ENCODE assay signal across 11 mouse cellular contexts in genomic region chr3:87949266-87949954, GRCm38 (mm10). TPM values are rescaled to one million over a fixed set of nuclear protein-coding genes. Genes with fewer than 3 reads are reported as not detected.
DNase-seq lines count a peak whose midpoint lies in the region; ATAC-seq lines count a peak whose summit lies in the region.
"Had no signal": no experiment of that assay in that cellular context is flagged by ENCODE, and none has a peak within 500 bp of the region (broad histone marks: within the 10 kb centered on the region; RNA-seq: fewer than 3 reads in every experiment).

No protein-coding gene starts in this region.

- 8% methylated on average over 16 of the region's 16 CpGs for WGBS in heart, embryonic 10.5 days
- WGBS in hindbrain, embryonic 13.5 days, result 7% methylated on average over 16 of the region's 16 CpGs
- 17% methylated on average over 16 of the region's 16 CpGs for WGBS in midbrain, embryonic 16.5 days

- 0 out of 2 replicates have a peak, but pooled peaks cover 4% of the 10 kb centered on the region for H3K36me3 ChIP-seq in heart, embryonic 10.5 days
- no peaks in the 10 kb centered on the region for H3K36me3 ChIP-seq in hindbrain, embryonic 13.5 days
- no peaks in the 10 kb centered on the region for H3K36me3 ChIP-seq in midbrain, embryonic 16.5 days (ENCODE audit: control insufficient read depth, insufficient read depth, low read length)

- no peaks in the 10 kb centered on the region for H3K9me3 ChIP-seq in heart, embryonic 10.5 days
- no peaks in the 10 kb centered on the region for H3K9me3 ChIP-seq in hindbrain, embryonic 13.5 days
- H3K9me3 ChIP-seq in midbrain, embryonic 16.5 days (replicated peaks; ENCODE audit: control insufficient read depth, low read length, poor library complexity, severe bottlenecking), result no peaks in the 10 kb centered on the region

- intact Hi-C loops in gastrocnemius, postnatal 14 days (cut with DNase I; ENCODE audit: low total_unique reads), result loop anchor here (10.0 kb wide), 1 partner anchor 105 kb away; the partner anchor contains the start of gene Naxe

- peak overlapping the region; percentile 59 for H3K4me2 ChIP-seq in hindbrain, embryonic 13.5 days
- H3K4me2 ChIP-seq in midbrain, embryonic 16.5 days (ENCODE audit: low read length), result peak overlapping the region; percentile 61; the same call in 1 of the 2 replicates

- H3K27me3 ChIP-seq in heart, embryonic 10.5 days (ENCODE audit: insufficient read depth, poor library complexity, severe bottlenecking), result peaks cover 75% of the 10 kb centered on the region
- H3K27me3 ChIP-seq in hindbrain, embryonic 13.5 days, result no peaks in the 10 kb centered on the region
- H3K27me3 ChIP-seq in midbrain, embryonic 16.5 days (ENCODE audit: control insufficient read depth, insufficient read depth, low read depth, low read length), result no peaks in the 10 kb centered on the region; the same call in 1 of the 2 replicates

- H3K9ac ChIP-seq in hindbrain, embryonic 13.5 days, result peak overlapping the region; percentile 68
- no peak overlapping the region for H3K9ac ChIP-seq in midbrain, embryonic 16.5 days (ENCODE audit: low read depth, low read length)

- peak overlapping the region; percentile 79 for H3K27ac ChIP-seq in heart, embryonic 10.5 days
- H3K27ac ChIP-seq in hindbrain, embryonic 13.5 days, result peak overlapping the region; percentile 71
- H3K27ac ChIP-seq in midbrain, embryonic 16.5 days (ENCODE audit: low read length), result no peak overlapping the region

- peaks cover 83% of the 10 kb centered on the region for H3K4me1 ChIP-seq in heart, embryonic 10.5 days
- H3K4me1 ChIP-seq in hindbrain, embryonic 13.5 days (replicated peaks), result peaks cover 84% of the 10 kb centered on the region
- peaks cover 31% of the 10 kb centered on the region for H3K4me1 ChIP-seq in midbrain, embryonic 16.5 days (ENCODE audit: control insufficient read depth, insufficient read depth, low read length)

- H3K4me3 ChIP-seq in heart, embryonic 10.5 days, result peak overlapping the region; percentile 62
- H3K4me3 ChIP-seq in hindbrain, embryonic 13.5 days, result peak overlapping the region; percentile 36
- 0 out of 2 replicates have a peak overlapping the region, but pooled peaks have one; percentile 27 for H3K4me3 ChIP-seq in midbrain, embryonic 16.5 days (ENCODE audit: low read depth, low read length)

- ATAC-seq in hindbrain, embryonic 13.5 days (ENCODE audit: low FRiP score), result no peak
- no peak for ATAC-seq in midbrain, embryonic 16.5 days

- no peak for DNase-seq in heart, embryonic 10.5 days (ENCODE audit: low spot score)
- DNase-seq in heart, postnatal 4 days, result no peak
- DNase-seq in embryo, embryonic 10.5 days (ENCODE audit: low spot score), result peak; percentile 74
- DNase-seq in layer of hippocampus, adult 9-11 months, result no peak
- DNase-seq in gastrocnemius, postnatal 14 days, result no peak
- no peak for DNase-seq in ovary, postnatal 14 days (ENCODE audit: low spot score)
- DNase-seq: cerebellum, adult 2 months; heart, postnatal 10 days; left cerebral cortex, postnatal 4 days had no signal

RNA-seq across cellular contexts. Expression of gene Crabp2, which starts 0.9 kb away (rescaled TPM):
- polyA plus RNA-seq in heart, embryonic 10.5 days (2016; fragmentation: Nextera tagmentation; extraction: Ambion mirVana), result 35.8 and 126 TPM in 2 replicates
- 1 to 10 TPM in 1 of 2 experiments, under 1 TPM in 1; 0.91 to 1.0 TPM for total RNA-seq in heart, postnatal 4 days (2021)
- 145 and 148 TPM in 2 replicates for polyA plus RNA-seq in hindbrain, embryonic 13.5 days (2015; fragmentation: Nextera tagmentation; extraction: Ambion mirVana)
- 42.5 and 44.4 TPM in 2 replicates for polyA plus RNA-seq in midbrain, embryonic 16.5 days (2015; fragmentation: Nextera tagmentation; extraction: Ambion mirVana)
- total RNA-seq in gastrocnemius, postnatal 14 days (2021), result under 1 TPM; 0.31 to 0.33 TPM

RNA-seq across cellular contexts. Expression of gene Rrnad1, which starts 18.9 kb away (rescaled TPM):
- 16.8 and 21.0 TPM in 2 replicates for polyA plus RNA-seq in heart, embryonic 10.5 days (2016; fragmentation: Nextera tagmentation; extraction: Ambion mirVana)
- total RNA-seq in heart, postnatal 4 days (2021), result 1 to 10 TPM; 7.7 to 8.9 TPM
- polyA plus RNA-seq in hindbrain, embryonic 13.5 days (2015; fragmentation: Nextera tagmentation; extraction: Ambion mirVana), result 19.3 and 20.7 TPM in 2 replicates
- polyA plus RNA-seq in midbrain, embryonic 16.5 days (2015; fragmentation: Nextera tagmentation; extraction: Ambion mirVana), result 20.5 and 23.2 TPM in 2 replicates
- total RNA-seq in gastrocnemius, postnatal 14 days (2021), result 1 to 10 TPM; 3.6 to 3.9 TPM

RNA-seq across cellular contexts. Expression of gene Isg20l2, which starts 19.3 kb away (rescaled TPM):
- polyA plus RNA-seq in heart, embryonic 10.5 days (2016; fragmentation: Nextera tagmentation; extraction: Ambion mirVana), result 39.6 and 55.1 TPM in 2 replicates
- 10 to 100 TPM; 20.1 to 21.2 TPM for total RNA-seq in heart, postnatal 4 days (2021)
- polyA plus RNA-seq in hindbrain, embryonic 13.5 days (2015; fragmentation: Nextera tagmentation; extraction: Ambion mirVana), result 40.1 and 40.7 TPM in 2 replicates
- 24.9 and 28.6 TPM in 2 replicates for polyA plus RNA-seq in midbrain, embryonic 16.5 days (2015; fragmentation: Nextera tagmentation; extraction: Ambion mirVana)
- total RNA-seq in gastrocnemius, postnatal 14 days (2021), result 1 to 10 TPM; 9.0 to 9.6 TPM

RNA-seq across cellular contexts. Expression of gene Nes, which starts 21.5 kb away (rescaled TPM):
- 25.0 and 28.8 TPM in 2 replicates for polyA plus RNA-seq in heart, embryonic 10.5 days (2016; fragmentation: Nextera tagmentation; extraction: Ambion mirVana)
- total RNA-seq in heart, postnatal 4 days (2021), result 10 to 100 TPM; 66.5 to 70.4 TPM
- 49.5 and 55.3 TPM in 2 replicates for polyA plus RNA-seq in hindbrain, embryonic 13.5 days (2015; fragmentation: Nextera tagmentation; extraction: Ambion mirVana)
- polyA plus RNA-seq in midbrain, embryonic 16.5 days (2015; fragmentation: Nextera tagmentation; extraction: Ambion mirVana), result 14.1 and 21.8 TPM in 2 replicates
- 10 to 100 TPM; 37.2 to 51.2 TPM for total RNA-seq in gastrocnemius, postnatal 14 days (2021)

RNA-seq across cellular contexts. Expression of gene Mrpl24, which starts 30.1 kb away (rescaled TPM):
- 64.2 and 71.3 TPM in 2 replicates for polyA plus RNA-seq in heart, embryonic 10.5 days (2016; fragmentation: Nextera tagmentation; extraction: Ambion mirVana)
- 10 to 100 TPM; 68.2 to 68.9 TPM for total RNA-seq in heart, postnatal 4 days (2021)
- 63.9 and 70.1 TPM in 2 replicates for polyA plus RNA-seq in hindbrain, embryonic 13.5 days (2015; fragmentation: Nextera tagmentation; extraction: Ambion mirVana)
- 47.8 and 51.6 TPM in 2 replicates for polyA plus RNA-seq in midbrain, embryonic 16.5 days (2015; fragmentation: Nextera tagmentation; extraction: Ambion mirVana)
- total RNA-seq in gastrocnemius, postnatal 14 days (2021), result 10 to 100 TPM; 42.1 to 46.5 TPM
